Mouse (Mus musculus) stomach, postnatal 0 days (tissue): ENCODE data around the gene Sbno1.

ENCODE experiments used
- CTCF ChIP-seq: IDR thresholded peaks from 2 replicates; pipeline ENCODE4 v1.5.1; 2016; ENCODE audit warnings: antibody characterized with exemption, low read depth, mild to moderate bottlenecking, moderate library complexity
- EP300 ChIP-seq: optimal IDR thresholded peaks from 2 replicates; pipeline ENCODE3; 2016; ENCODE audit warnings: antibody characterized with exemption

- no peak for TF ChIP-seq CTCF
- no peak for TF ChIP-seq EP300
Observed at GRCm38 (mm10) chr5:124450051-124450450, 24.2 kb upstream of the Sbno1 start.
